ENCODE assay signal across 21 mouse cellular contexts in the genomic region with DNA sequence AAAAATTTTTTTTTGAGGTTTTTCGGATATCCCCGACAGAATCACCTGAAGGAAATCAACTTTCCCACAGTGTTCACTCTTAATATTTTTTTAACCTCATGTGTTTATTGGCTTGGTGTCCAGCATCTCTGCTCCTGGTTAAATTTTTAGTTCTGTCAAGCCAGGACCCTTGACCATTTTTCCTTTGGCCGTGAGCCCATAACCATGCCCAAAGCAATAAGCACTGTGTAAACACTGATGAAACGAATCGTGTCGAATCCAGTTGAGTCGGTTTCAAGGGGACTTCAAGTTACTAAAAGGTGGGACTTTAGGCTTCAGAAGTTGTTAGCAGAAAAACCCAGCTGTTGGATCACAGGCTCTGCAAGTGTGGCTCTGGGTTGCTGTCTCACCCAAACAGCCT.
A peak's percentile ranks its signal among the peaks of the same experiment; 100 is the strongest.
DNase-seq lines count a peak whose midpoint lies in the region; ATAC-seq and TF ChIP-seq lines count a peak whose summit lies in the region.
"Had no signal": no experiment of that assay in that cellular context is flagged by ENCODE, and none has a peak within 500 bp of the region (broad histone marks: within the 10 kb centered on the region; RNA-seq: fewer than 3 reads in every experiment).

No protein-coding gene starts in this region.

- H3K4me1 ChIP-seq in embryonic facial prominence, embryonic 14.5 days (ENCODE audit: control insufficient read depth, insufficient read depth, low read length), result no peaks in the 10 kb centered on the region
- H3K4me1 ChIP-seq in embryonic facial prominence, embryonic 10.5 days, result peaks cover 14% of the 10 kb centered on the region
- no peaks in the 10 kb centered on the region for H3K4me1 ChIP-seq in hindbrain, postnatal 0 days (ENCODE audit: insufficient read depth, low read length)
- H3K4me1 ChIP-seq in hindbrain, embryonic 12.5 days, result 0 out of 2 replicates have a peak, but pooled peaks cover 4% of the 10 kb centered on the region
- no peaks in the 10 kb centered on the region for H3K4me1 ChIP-seq in lung, embryonic 14.5 days (ENCODE audit: insufficient read depth)
- H3K4me1 ChIP-seq in lung, postnatal 0 days (ENCODE audit: insufficient read depth, low read depth, low read length), result peaks cover 5% of the 10 kb centered on the region; the same call in 1 of the 2 replicates

- DNase-seq in embryonic facial prominence, embryonic 14.5 days (ENCODE audit: low spot score), result peak; percentile 70
- no peak for DNase-seq in embryonic facial prominence, embryonic 10.5 days (ENCODE audit: low spot score)
- DNase-seq in hindbrain, postnatal 0 days (ENCODE audit: low spot score), result peak; percentile 13
- peak; percentile 34 for DNase-seq in lung, embryonic 14.5 days
- no peak for DNase-seq in lung, postnatal 10 days
- DNase-seq in lung, postnatal 0 days (ENCODE audit: low spot score), result peak; percentile 48
- DNase-seq in lung, postnatal 36 days, result no peak
- DNase-seq: adrenal gland, adult 2 months; adrenal gland, postnatal 14 days; cerebellum, adult 11 months; cerebellum, adult 9-11 months; cerebellum, postnatal 25 days; gastrocnemius, postnatal 10 days; gastrocnemius, postnatal 36 days had no signal

- TF ChIP-seq CTCF in hindbrain, postnatal 0 days (IDR thresholded peaks at IDR 0.05; ENCODE audit: low read depth), result no peak
- TF ChIP-seq CTCF in lung, embryonic 14.5 days (IDR thresholded peaks at IDR 0.05; ENCODE audit: low read depth), result no peak
- TF ChIP-seq CTCF in lung, postnatal 0 days (IDR thresholded peaks at IDR 0.05), result no peak

- H3K27ac ChIP-seq in embryonic facial prominence, embryonic 14.5 days (replicated peaks; ENCODE audit: low read depth, low read length), result no peak overlapping the region
- H3K27ac ChIP-seq in embryonic facial prominence, embryonic 10.5 days (replicated peaks), result no peak overlapping the region
- H3K27ac ChIP-seq in hindbrain, postnatal 0 days, result no peak overlapping the region
- H3K27ac ChIP-seq in hindbrain, embryonic 12.5 days, result no peak overlapping the region
- H3K27ac ChIP-seq in lung, embryonic 14.5 days (ENCODE audit: low read depth), result no peak overlapping the region
- H3K27ac ChIP-seq in lung, postnatal 0 days (ENCODE audit: low read length), result no peak overlapping the region
- H3K27ac ChIP-seq: embryonic facial prominence, embryonic 13.5 days; hindbrain, embryonic 10.5 days; hindbrain, embryonic 14.5 days had no signal

- no peaks in the 10 kb centered on the region for H3K9me3 ChIP-seq in embryonic facial prominence, embryonic 14.5 days (ENCODE audit: control insufficient read depth, low read length)
- H3K9me3 ChIP-seq in embryonic facial prominence, embryonic 10.5 days, result no peaks in the 10 kb centered on the region
- no peaks in the 10 kb centered on the region for H3K9me3 ChIP-seq in hindbrain, postnatal 0 days (ENCODE audit: low read length)
- H3K9me3 ChIP-seq in hindbrain, embryonic 12.5 days (replicated peaks), result no peaks in the 10 kb centered on the region
- H3K9me3 ChIP-seq in lung, embryonic 14.5 days (ENCODE audit: low read depth, low read length), result no peaks in the 10 kb centered on the region
- H3K9me3 ChIP-seq in lung, postnatal 0 days (ENCODE audit: low read length), result no peaks in the 10 kb centered on the region
- H3K9me3 ChIP-seq: embryonic facial prominence, embryonic 13.5 days; hindbrain, embryonic 10.5 days had no signal

- H3K9ac ChIP-seq in embryonic facial prominence, embryonic 14.5 days (ENCODE audit: low read depth, low read length), result no peak overlapping the region
- H3K9ac ChIP-seq in hindbrain, postnatal 0 days (replicated peaks; ENCODE audit: low read length), result no peak overlapping the region
- no peak overlapping the region for H3K9ac ChIP-seq in hindbrain, embryonic 12.5 days
- H3K9ac ChIP-seq in lung, embryonic 14.5 days, result no peak overlapping the region
- H3K9ac ChIP-seq in lung, postnatal 0 days (replicated peaks; ENCODE audit: low read depth), result no peak overlapping the region
- H3K9ac ChIP-seq: embryonic facial prominence, embryonic 13.5 days; hindbrain, embryonic 14.5 days had no signal

- no peaks in the 10 kb centered on the region for H3K36me3 ChIP-seq in embryonic facial prominence, embryonic 14.5 days (ENCODE audit: control insufficient read depth, insufficient read depth, low read length)
- no peaks in the 10 kb centered on the region for H3K36me3 ChIP-seq in embryonic facial prominence, embryonic 10.5 days (replicated peaks)
- no peaks in the 10 kb centered on the region for H3K36me3 ChIP-seq in hindbrain, postnatal 0 days (ENCODE audit: insufficient read depth, low read length)
- no peaks in the 10 kb centered on the region for H3K36me3 ChIP-seq in hindbrain, embryonic 12.5 days
- H3K36me3 ChIP-seq in lung, embryonic 14.5 days (ENCODE audit: insufficient read depth), result no peaks in the 10 kb centered on the region
- H3K36me3 ChIP-seq in lung, postnatal 0 days (ENCODE audit: insufficient read depth, low read length), result no peaks in the 10 kb centered on the region
- H3K36me3 ChIP-seq: embryonic facial prominence, embryonic 13.5 days; hindbrain, embryonic 10.5 days had no signal

- H3K4me3 ChIP-seq in embryonic facial prominence, embryonic 14.5 days (ENCODE audit: low read depth, low read length), result no peak overlapping the region
- H3K4me3 ChIP-seq in embryonic facial prominence, embryonic 10.5 days, result no peak overlapping the region
- H3K4me3 ChIP-seq in hindbrain, postnatal 0 days (ENCODE audit: low read length), result no peak overlapping the region
- H3K4me3 ChIP-seq in hindbrain, embryonic 12.5 days, result no peak overlapping the region
- H3K4me3 ChIP-seq in lung, embryonic 14.5 days (ENCODE audit: low read depth, low read length), result no peak overlapping the region
- no peak overlapping the region for H3K4me3 ChIP-seq in lung, postnatal 0 days (ENCODE audit: low read depth, low read length)
- H3K4me3 ChIP-seq: embryonic facial prominence, embryonic 13.5 days; hindbrain, embryonic 10.5 days had no signal

- H3K27me3 ChIP-seq in embryonic facial prominence, embryonic 14.5 days (replicated peaks; ENCODE audit: control insufficient read depth, insufficient read depth, low read length), result no peaks in the 10 kb centered on the region
- no peaks in the 10 kb centered on the region for H3K27me3 ChIP-seq in embryonic facial prominence, embryonic 10.5 days (replicated peaks; ENCODE audit: low read depth, poor library complexity, severe bottlenecking)
- H3K27me3 ChIP-seq in hindbrain, postnatal 0 days (ENCODE audit: insufficient read depth, low read length), result no peaks in the 10 kb centered on the region
- no peaks in the 10 kb centered on the region for H3K27me3 ChIP-seq in hindbrain, embryonic 12.5 days
- H3K27me3 ChIP-seq in lung, embryonic 14.5 days (ENCODE audit: insufficient read depth, low read length), result no peaks in the 10 kb centered on the region
- H3K27me3 ChIP-seq in lung, postnatal 0 days (replicated peaks; ENCODE audit: insufficient read depth, low read length), result no peaks in the 10 kb centered on the region
- H3K27me3 ChIP-seq: embryonic facial prominence, embryonic 13.5 days; Patski had no signal

- WGBS in embryonic facial prominence, embryonic 14.5 days, result 67% methylated on average over 7 of the region's 7 CpGs
- WGBS in embryonic facial prominence, embryonic 10.5 days, result 84% methylated on average over 7 of the region's 7 CpGs
- WGBS in hindbrain, postnatal 0 days, result 62% methylated on average over 7 of the region's 7 CpGs
- 84% methylated on average over 7 of the region's 7 CpGs for WGBS in hindbrain, embryonic 12.5 days
- WGBS in lung, embryonic 14.5 days, result 41% methylated on average over 7 of the region's 7 CpGs
- 38% methylated on average over 7 of the region's 7 CpGs for WGBS in lung, postnatal 0 days

- H3K4me2 ChIP-seq in embryonic facial prominence, embryonic 14.5 days (ENCODE audit: low read depth, low read length), result no peak overlapping the region
- H3K4me2 ChIP-seq in hindbrain, postnatal 0 days (ENCODE audit: low read depth, low read length), result no peak overlapping the region
- no peak overlapping the region for H3K4me2 ChIP-seq in hindbrain, embryonic 12.5 days (replicated peaks)
- no peak overlapping the region for H3K4me2 ChIP-seq in lung, embryonic 14.5 days
- no peak overlapping the region for H3K4me2 ChIP-seq in lung, postnatal 0 days (replicated peaks; ENCODE audit: low read depth, low read length)
- H3K4me2 ChIP-seq: embryonic facial prominence, embryonic 13.5 days; heart, embryonic 11.5 days; hindbrain, embryonic 14.5 days had no signal

- no peak for TF ChIP-seq EP300 in lung, postnatal 0 days (IDR thresholded peaks at IDR 0.05)

- no peak for ATAC-seq in embryonic facial prominence, embryonic 14.5 days (ENCODE audit: low read depth)
- no peak for ATAC-seq in hindbrain, postnatal 0 days
- no peak for ATAC-seq in hindbrain, embryonic 12.5 days (ENCODE audit: low FRiP score)
- no peak for ATAC-seq in lung, embryonic 14.5 days (ENCODE audit: insufficient read depth)
- ATAC-seq in lung, postnatal 0 days, result peak; percentile 33; the same call in 1 of the 2 replicates
- ATAC-seq: forebrain, embryonic 16.5 days; Patski had no signal

Comparison
In these comparisons a context has a peak if more than half of its experiments do, and no peak if none do; other contexts are left out.
1. DNase-seq: peak in embryonic facial prominence, embryonic 14.5 days (single experiment), hindbrain, postnatal 0 days (single experiment), lung, embryonic 14.5 days (single experiment) and lung, postnatal 0 days (single experiment); none in embryonic facial prominence, embryonic 10.5 days (single experiment), lung, postnatal 10 days (single experiment) and lung, postnatal 36 days (single experiment).